Mouse (Mus musculus): ENCODE measurements around the gene Cd28.

DNA sequence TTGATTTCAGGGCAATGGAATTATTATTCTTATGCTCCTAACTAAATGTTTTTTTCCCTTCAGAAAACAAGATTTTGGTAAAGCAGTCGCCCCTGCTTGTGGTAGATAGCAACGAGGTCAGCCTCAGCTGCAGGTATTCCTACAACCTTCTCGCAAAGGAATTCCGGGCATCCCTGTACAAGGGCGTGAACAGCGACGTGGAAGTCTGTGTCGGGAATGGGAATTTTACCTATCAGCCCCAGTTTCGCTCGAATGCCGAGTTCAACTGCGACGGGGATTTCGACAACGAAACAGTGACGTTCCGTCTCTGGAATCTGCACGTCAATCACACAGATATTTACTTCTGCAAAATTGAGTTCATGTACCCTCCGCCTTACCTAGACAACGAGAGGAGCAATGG, 46.3 kb downstream of the Cd28 start:
- TF ChIP-seq CTCF (IDR thresholded peaks at IDR 0.05; ENCODE audit: low read depth) (no peak), EP300 (IDR thresholded peaks at IDR 0.05; ENCODE audit: low read depth) (no peak)

Data from liver, postnatal 0 days (tissue).